Comparison of ENCODE assay signal across 8 mouse cellular contexts in the genomic region with DNA sequence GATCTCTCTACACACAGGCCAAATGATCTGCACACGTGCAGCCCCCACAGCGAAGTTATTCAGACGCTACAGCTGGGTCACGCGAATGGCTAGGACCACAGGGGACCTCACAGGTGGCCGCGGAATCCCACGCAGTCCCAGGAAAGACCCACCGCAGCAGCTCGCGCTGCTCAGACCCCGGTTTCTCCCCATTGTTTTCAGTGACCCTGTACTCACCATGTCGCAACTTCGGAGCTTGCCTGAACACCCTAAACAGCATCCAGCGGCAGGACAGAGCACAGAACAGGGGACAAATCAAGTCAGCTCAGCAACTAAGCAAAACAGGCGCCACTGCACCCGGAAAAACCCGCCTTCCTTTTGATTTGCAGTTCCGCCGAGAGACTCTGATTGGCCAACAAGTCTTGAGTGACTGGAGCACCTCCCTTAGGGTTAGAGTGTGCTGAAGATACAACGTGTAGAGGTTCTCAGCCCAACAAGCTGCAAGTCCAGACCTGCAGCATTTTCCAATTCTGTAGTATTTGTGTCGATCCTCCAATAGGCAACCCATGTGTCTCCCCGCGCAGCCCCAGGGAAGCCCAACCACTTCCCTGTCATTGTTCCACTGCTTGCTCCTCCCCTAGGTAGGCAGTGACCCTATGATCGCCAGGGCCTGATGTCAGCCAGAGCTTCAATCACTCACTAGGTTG. TPM values are rescaled to one million over a fixed set of nuclear protein-coding genes. Genes with fewer than 3 reads are reported as not detected.
A peak's percentile ranks its signal among the peaks of the same experiment; 100 is the strongest.
DNase-seq lines count a peak whose midpoint lies in the region; ATAC-seq and TF ChIP-seq lines count a peak whose summit lies in the region.
"Not testable (repeated sequence)": the region's sequence is repeated elsewhere in the genome, so short reads cannot be mapped to it uniquely, and the experiment has no call there.

No protein-coding gene starts in this region.

- peak; percentile 70 for ATAC-seq in heart, embryonic 13.5 days (ENCODE audit: extremely low read depth, insufficient number of reproducible peaks, low FRiP score, low TSS enrichment)
- ATAC-seq in kidney, postnatal 0 days (replicated peaks; ENCODE audit: low FRiP score, low read depth): peak; percentile 93
- ATAC-seq in monocyte, adult 5-6 weeks (replicated peaks; ENCODE audit: insufficient number of reproducible peaks, low FRiP score, low TSS enrichment, poor library complexity, severe bottlenecking): peak; percentile 96

- H3K4me1 ChIP-seq in heart, embryonic 13.5 days; kidney, postnatal 0 days (replicated peaks; ENCODE audit: insufficient read depth, low read length); liver, adult 2 months (ENCODE audit: control insufficient read depth, insufficient read depth, low read length): not testable (repeated sequence)

- H3K4me2 ChIP-seq in heart, embryonic 13.5 days: peak overlapping the region; percentile 76
- peak overlapping the region; percentile 75 for H3K4me2 ChIP-seq in kidney, postnatal 0 days (ENCODE audit: low read length)

- peak overlapping the region; percentile 74 for H3K4me3 ChIP-seq in heart, embryonic 13.5 days
- peak overlapping the region; percentile 58 for H3K4me3 ChIP-seq in kidney, postnatal 0 days (replicated peaks; ENCODE audit: low read depth, low read length)
- H3K4me3 ChIP-seq in liver, adult 2 months (ENCODE audit: insufficient read depth, low read depth, low read length): peak overlapping the region; percentile 61

- H3K9ac ChIP-seq in heart, embryonic 13.5 days: peak overlapping the region; percentile 87
- peak overlapping the region; percentile 69 for H3K9ac ChIP-seq in kidney, postnatal 0 days (ENCODE audit: low read depth, low read length)
- peak overlapping the region; percentile 46 for H3K9ac ChIP-seq in liver, adult 2 months (ENCODE audit: low read depth, low read length)

- not testable (repeated sequence) for TF ChIP-seq CTCF in kidney, postnatal 0 days (IDR thresholded peaks at IDR 0.05; ENCODE audit: low read depth); liver, adult 2 months (IDR thresholded peaks at IDR 0.05; ENCODE audit: low read depth, low read length)

- H3K79me2 ChIP-seq in liver, adult 2 months (ENCODE audit: control insufficient read depth, insufficient read depth, low read length): not testable (repeated sequence)

- DNase-seq in CD4-positive, CD25-positive, alpha-beta regulatory T cell, adult 2 months (ENCODE audit: low read depth, low spot score): peak; percentile 62
- peak; percentile 8 for DNase-seq in brain, embryonic 18.5 days (ENCODE audit: low read depth, low spot score)
- DNase-seq in fat pad, adult 2 months (ENCODE audit: extremely low read depth, low read depth, low spot score): peak; percentile 64
- peak; percentile 49 for DNase-seq in kidney, postnatal 0 days (ENCODE audit: low spot score)
- peak; percentile 73 for DNase-seq in liver, adult 2 months (ENCODE audit: extremely low read depth, low read depth, low spot score)
- peak; percentile 54 for DNase-seq in splenic B cell, adult 2 months (ENCODE audit: low read depth, low spot score)

- H3K27me3 ChIP-seq in heart, embryonic 13.5 days (replicated peaks); kidney, postnatal 0 days (ENCODE audit: insufficient read depth, low read length); liver, adult 2 months (ENCODE audit: control insufficient read depth, insufficient read depth, low read length); splenic B cell, adult 2 months (ENCODE audit: control insufficient read depth, insufficient read depth, low read length, poor library complexity, severe bottlenecking): not testable (repeated sequence)

- not testable (repeated sequence) for H3K9me3 ChIP-seq in heart, embryonic 13.5 days; kidney, postnatal 0 days (replicated peaks; ENCODE audit: low read length)

- H3K36me3 ChIP-seq in heart, embryonic 13.5 days; kidney, postnatal 0 days (ENCODE audit: insufficient read depth, low read length); liver, adult 2 months (ENCODE audit: control insufficient read depth, insufficient read depth, low read length); splenic B cell, adult 2 months (ENCODE audit: control insufficient read depth, insufficient read depth, low read length, poor library complexity, severe bottlenecking): not testable (repeated sequence)

- TF ChIP-seq POLR2A in liver, adult 2 months (IDR thresholded peaks at IDR 0.05; ENCODE audit: extremely low read depth, insufficient read depth, low read length): not testable (repeated sequence)

- under 1% methylated on average over 25 of the region's 25 CpGs for WGBS in heart, embryonic 13.5 days
- WGBS in kidney, postnatal 0 days: under 1% methylated on average over 25 of the region's 25 CpGs
- WGBS in liver, adult 2 months: under 1% methylated on average over 25 of the region's 25 CpGs

- H3K27ac ChIP-seq in heart, embryonic 13.5 days (replicated peaks): peak overlapping the region; percentile 54; the same call in 1 of the 2 replicates
- peak overlapping the region; percentile 62; the same call in 1 of the 2 replicates for H3K27ac ChIP-seq in kidney, postnatal 0 days
- H3K27ac ChIP-seq in liver, adult 2 months (replicated peaks; ENCODE audit: insufficient read depth, low read depth, low read length): not testable (repeated sequence)

RNA-seq across cellular contexts. Expression of a gene that starts 44.4 kb away (rescaled TPM):
- polyA plus RNA-seq in heart, embryonic 13.5 days (2015; fragmentation: Nextera tagmentation; extraction: Ambion mirVana): 3.4 and 4.3 TPM in 2 replicates
- polyA plus RNA-seq in kidney, postnatal 0 days (2015; fragmentation: Nextera tagmentation; extraction: Ambion mirVana): 11.1 and 12.9 TPM in 2 replicates
- total RNA-seq in liver, adult 2 months (2014; rRNA removed): 4.9 and 6.4 TPM in 2 replicates
- polyA plus RNA-seq in liver, adult 2 months (2012; rRNA removed): 0.32 and 0.39 TPM in 2 replicates
- total RNA-seq in monocyte, adult 5-6 weeks (2017): 11.5 to 15.1 TPM (median 13.1 TPM) in 3 replicates

Comparison
In these comparisons a context has a peak if more than half of its experiments do, and no peak if none do; other contexts are left out.
1. DNase-seq: peak in every context shown above with its lines; median percentile 73 in liver, adult 2 months; 64 in fat pad, adult 2 months; 62 in CD4-positive, CD25-positive, alpha-beta regulatory T cell, adult 2 months; 54 in splenic B cell, adult 2 months; 49 in kidney, postnatal 0 days; 8 in brain, embryonic 18.5 days.